Mouse (Mus musculus) neural tube, embryonic 11.5 days (tissue): ENCODE results near the gene Krt80. TPM values are rescaled to one million over a fixed set of nuclear protein-coding genes. Genes with fewer than 3 reads are reported as not detected.

Source experiments
- ATAC-seq: fragments of 200-750 bp; cut with Nextera tagmentation; 2 replicates; pipeline ENCODE4 v1.8.0; 2017; ENCODE audit warnings: moderate number of reproducible peaks, mild to moderate bottlenecking, moderate TSS enrichment, moderate library complexity; ENCODE audit not compliant: insufficient read depth, low FRiP score, low TSS enrichment
- DNase-seq: peaks from one replicate; pipeline ENCODE4 v3.0.0-alpha.2; 2015; ENCODE audit warnings: low spot score
- H3K27ac ChIP-seq: fragments of 300-500 bp; sonication (generic); 2 replicates; pipeline ENCODE4 v1.5.1; 2014; ENCODE audit warnings: low read depth, mild to moderate bottlenecking, low read length
- H3K27me3 ChIP-seq: fragments of 300-500 bp; sonication (generic); 2 replicates; pipeline ENCODE4 v1.6.1; 2014; ENCODE audit warnings: mild to moderate bottlenecking, low read length, mixed read lengths; ENCODE audit not compliant: control insufficient read depth, insufficient read depth
- H3K36me3 ChIP-seq: fragments of 300-500 bp; sonication (generic); 2 replicates; pipeline ENCODE4 v1.6.1; 2014; ENCODE audit warnings: mild to moderate bottlenecking, low read length, moderate library complexity, mixed read lengths; ENCODE audit not compliant: control insufficient read depth, insufficient read depth
- H3K4me1 ChIP-seq: fragments of 300-500 bp; sonication (generic); 2 replicates; pipeline ENCODE4 v1.6.1; 2014; ENCODE audit warnings: low read length, mixed read lengths; ENCODE audit not compliant: control insufficient read depth, insufficient read depth
- H3K4me2 ChIP-seq: fragments of 300-500 bp; sonication (generic); 2 replicates; pipeline ENCODE4 v1.6.1; 2014; ENCODE audit warnings: low read depth, mild to moderate bottlenecking, moderate library complexity
- H3K4me3 ChIP-seq: fragments of 300-500 bp; sonication (generic); 2 replicates; pipeline ENCODE4 v1.5.1; 2014; ENCODE audit warnings: low read depth, low read length
- H3K9ac ChIP-seq: fragments of 300-500 bp; sonication (generic); 2 replicates; pipeline ENCODE4 v1.6.1; 2014; ENCODE audit warnings: mild to moderate bottlenecking, low read length
- H3K9me3 ChIP-seq: fragments of 300-500 bp; sonication (generic); 2 replicates; pipeline ENCODE4 v1.6.1; 2016; ENCODE audit warnings: low read length; ENCODE audit not compliant: control insufficient read depth
- WGBS: fragments of 180-500 bp; shearing (Covaris S2); extraction: QIAGEN DNeasy Blood & Tissue Kit; methylation state at CpG from one replicate; pipeline ENCODE4 v1.1.7; 2014; 5-methylcytosine and 5-hydroxymethylcytosine counted together
- polyA plus RNA-seq: library from polyadenylated mRNA; unstranded; fragments of >200 nt; fragmentation: Nextera tagmentation; extraction: Ambion mirVana; gene quantifications from 2 replicates; pipeline ENCODE4 v1.2.1, GENCODE M21; 2014

Gene Krt80
- polyA plus RNA-seq, 1 experiment from 2014 or later, result not detected

GRCm38 (mm10) chr15:101396921-101397320, 27.0 kb upstream of the Krt80 start:
- no peaks in the 10 kb centered on the region for H3K4me1 ChIP-seq
- H3K9ac ChIP-seq, result no peak overlapping the region
- ATAC-seq (no peak), DNase-seq (no peak)
- no peaks in the 10 kb centered on the region for H3K9me3 ChIP-seq
- no peak overlapping the region for H3K4me3 ChIP-seq
- 73% methylated on average over 3 of the region's 3 CpGs for WGBS
- no peaks in the 10 kb centered on the region for H3K36me3 ChIP-seq
- no peaks in the 10 kb centered on the region for H3K27me3 ChIP-seq
- H3K4me2 ChIP-seq, result no peak overlapping the region
- H3K27ac ChIP-seq, result no peak overlapping the region

- H3K36me3 ChIP-seq, result no peaks in the 10 kb centered on the region
- no peak overlapping the region for H3K9ac ChIP-seq
- H3K4me2 ChIP-seq, result no peak overlapping the region
- no peak overlapping the region for H3K27ac ChIP-seq
- WGBS, result 42% methylated on average over 7 of the region's 7 CpGs
- DNase-seq (no peak), ATAC-seq (no peak)
- no peaks in the 10 kb centered on the region for H3K4me1 ChIP-seq
- no peaks in the 10 kb centered on the region for H3K9me3 ChIP-seq
- no peak overlapping the region for H3K4me3 ChIP-seq
- no peaks in the 10 kb centered on the region for H3K27me3 ChIP-seq
These were observed 26.5 kb upstream of the Krt80 start for GRCm38 (mm10) chr15:101396466-101396865.

GRCm38 (mm10) chr15:101394908-101395307, 24.9 kb upstream of the Krt80 start:
- 65% methylated on average over 7 of the region's 7 CpGs for WGBS
- Histone ChIP-seq H3K27me3 (no peaks in the 10 kb centered on the region), H3K4me1 (no peaks in the 10 kb centered on the region), H3K36me3 (no peaks in the 10 kb centered on the region), H3K27ac (no peak overlapping the region), H3K9ac (no peak overlapping the region), H3K4me2 (no peak overlapping the region), H3K9me3 (no peaks in the 10 kb centered on the region), H3K4me3 (no peak overlapping the region)
- no peak for DNase-seq
- no peak for ATAC-seq

- H3K27me3 ChIP-seq, result no peaks in the 10 kb centered on the region
- no peak overlapping the region for H3K4me3 ChIP-seq
- DNase-seq (no peak), ATAC-seq (no peak)
- H3K9ac ChIP-seq, result no peak overlapping the region
- no peaks in the 10 kb centered on the region for H3K4me1 ChIP-seq
- H3K4me2 ChIP-seq, result no peak overlapping the region
- no peaks in the 10 kb centered on the region for H3K9me3 ChIP-seq
- H3K36me3 ChIP-seq, result no peaks in the 10 kb centered on the region
- WGBS, result 82% methylated on average over 5 of the region's 5 CpGs
- no peak overlapping the region for H3K27ac ChIP-seq
These were observed 22.3 kb upstream of the Krt80 start for GRCm38 (mm10) chr15:101392251-101392650.

GRCm38 (mm10) chr15:101390203-101390602, 20.2 kb upstream of the Krt80 start:
- no peak overlapping the region for H3K4me2 ChIP-seq
- H3K9me3 ChIP-seq, result no peaks in the 10 kb centered on the region
- no peaks in the 10 kb centered on the region for H3K36me3 ChIP-seq
- H3K27ac ChIP-seq, result no peak overlapping the region
- ATAC-seq (no peak), DNase-seq (no peak)
- H3K9ac ChIP-seq, result no peak overlapping the region
- 88% methylated on average over 5 of the region's 5 CpGs for WGBS
- H3K4me3 ChIP-seq, result no peak overlapping the region
- H3K27me3 ChIP-seq, result no peaks in the 10 kb centered on the region
- H3K4me1 ChIP-seq, result no peaks in the 10 kb centered on the region

GRCm38 (mm10) chr15:101388034-101388541, 18.1 kb upstream of the Krt80 start:
- no peak overlapping the region for H3K27ac ChIP-seq
- no peak for ATAC-seq

GRCm38 (mm10) chr15:101387176-101387575, 17.2 kb upstream of the Krt80 start:
- no peak for ATAC-seq
- DNase-seq, result no peak
- Histone ChIP-seq H3K27me3 (no peaks in the 10 kb centered on the region), H3K4me3 (no peak overlapping the region), H3K9ac (no peak overlapping the region), H3K9me3 (no peaks in the 10 kb centered on the region), H3K27ac (no peak overlapping the region), H3K36me3 (no peaks in the 10 kb centered on the region), H3K4me1 (no peaks in the 10 kb centered on the region), H3K4me2 (no peak overlapping the region)
- 68% methylated on average over 3 of the region's 3 CpGs for WGBS

More at GRCm38 (mm10) chr15:101388034-101388541, 18.1 kb upstream of the Krt80 start:
- Histone ChIP-seq H3K4me2 (no peak overlapping the region), H3K4me1 (no peaks in the 10 kb centered on the region), H3K4me3 (no peak overlapping the region), H3K27me3 (no peaks in the 10 kb centered on the region), H3K9ac (no peak overlapping the region), H3K36me3 (no peaks in the 10 kb centered on the region), H3K9me3 (no peaks in the 10 kb centered on the region)
- DNase-seq, result no peak
- 57% methylated on average over 5 of the region's 5 CpGs for WGBS

GRCm38 (mm10) chr15:101385064-101385463, 15.1 kb upstream of the Krt80 start:
- H3K9ac ChIP-seq, result no peak overlapping the region
- H3K27me3 ChIP-seq, result no peaks in the 10 kb centered on the region
- DNase-seq (no peak), ATAC-seq (no peak)
- no peak overlapping the region for H3K4me3 ChIP-seq
- H3K9me3 ChIP-seq, result no peaks in the 10 kb centered on the region
- H3K4me2 ChIP-seq, result no peak overlapping the region
- 89% methylated on average over 6 of the region's 6 CpGs for WGBS
- H3K4me1 ChIP-seq, result no peaks in the 10 kb centered on the region
- no peak overlapping the region for H3K27ac ChIP-seq
- H3K36me3 ChIP-seq, result no peaks in the 10 kb centered on the region

GRCm38 (mm10) chr15:101384610-101385009, 14.6 kb upstream of the Krt80 start:
- Histone ChIP-seq H3K4me1 (no peaks in the 10 kb centered on the region), H3K4me2 (no peak overlapping the region), H3K9me3 (no peaks in the 10 kb centered on the region), H3K36me3 (no peaks in the 10 kb centered on the region), H3K4me3 (no peak overlapping the region), H3K9ac (no peak overlapping the region), H3K27me3 (no peaks in the 10 kb centered on the region), H3K27ac (no peak overlapping the region)
- ATAC-seq (no peak), DNase-seq (no peak)
- WGBS, result 78% methylated on average over 7 of the region's 7 CpGs
